Mouse (Mus musculus) olfactory bulb, adult 2 months (tissue): Measurements from ENCODE around the gene Lypd6b.

Experiments used
- CTCF ChIP-seq: fragments of 200-500 bp; IDR thresholded peaks from 2 replicates; pipeline ENCODE4 v1.5.1; 2012; ENCODE audit warnings: low read depth, mild to moderate bottlenecking, low read length, moderate library complexity; ENCODE audit not compliant: insufficient read depth
- POLR2A ChIP-seq: fragments of 200-500 bp; IDR thresholded peaks from 2 replicates; pipeline ENCODE4 v1.6.1; 2012; ENCODE audit warnings: mild to moderate bottlenecking, low read depth, low read length, moderate library complexity; ENCODE audit not compliant: insufficient read depth

DNA sequence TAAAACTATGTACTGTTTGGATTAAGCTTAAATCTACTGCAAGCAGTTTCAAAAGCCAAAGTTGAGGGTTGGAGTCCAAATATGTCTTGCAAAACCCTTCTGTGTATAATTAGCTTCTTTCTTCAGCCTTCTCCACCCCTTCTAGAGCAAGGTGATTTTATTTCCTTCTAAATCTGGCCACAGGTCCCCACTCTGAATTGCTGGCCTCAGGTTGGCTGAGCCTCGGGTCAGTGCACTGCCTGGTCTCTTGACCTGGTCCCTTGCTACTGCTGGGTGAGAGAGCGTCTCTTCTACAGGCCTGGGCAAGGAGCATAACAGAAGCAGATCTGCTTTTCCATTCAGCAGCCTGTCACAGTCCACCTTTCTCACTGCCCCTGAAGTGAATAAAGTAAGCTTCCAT is 18.6 kb upstream of the Lypd6b start:
- no peak for TF ChIP-seq POLR2A
- TF ChIP-seq CTCF, result no peak
